Mouse (Mus musculus) intestine, postnatal 0 days (tissue): Measurements from ENCODE around the gene Tspan18. TPM values are rescaled to one million over a fixed set of nuclear protein-coding genes. Genes with fewer than 3 reads are reported as not detected.

ENCODE experiments used
- ATAC-seq: fragments of 200-750 bp; cut with Nextera tagmentation; 2 replicates; pipeline ENCODE4 v1.8.0; 2017; ENCODE audit warnings: mild to moderate bottlenecking, moderate TSS enrichment, moderate library complexity
- H3K27ac ChIP-seq: fragments of 300-500 bp; sonication (generic); 2 replicates; pipeline ENCODE4 v1.5.1; 2014; ENCODE audit warnings: mild to moderate bottlenecking, low read depth, low read length, moderate library complexity
- H3K27me3 ChIP-seq: fragments of 300-500 bp; sonication (generic); replicated peaks from 2 replicates; pipeline ENCODE4 v1.6.1; 2014; ENCODE audit warnings: low read length, mixed read lengths; ENCODE audit not compliant: control insufficient read depth, insufficient read depth
- H3K36me3 ChIP-seq: fragments of 300-500 bp; sonication (generic); 2 replicates; pipeline ENCODE4 v1.6.1; 2014; ENCODE audit warnings: mild to moderate bottlenecking, moderate library complexity; ENCODE audit not compliant: control insufficient read depth, insufficient read depth
- H3K4me1 ChIP-seq: fragments of 300-500 bp; sonication (generic); replicated peaks from 2 replicates; pipeline ENCODE4 v1.6.1; 2014; ENCODE audit warnings: antibody characterized with exemption, low read length, mixed read lengths; ENCODE audit not compliant: control insufficient read depth, insufficient read depth
- H3K4me2 ChIP-seq: fragments of 300-500 bp; sonication (generic); replicated peaks from 2 replicates; pipeline ENCODE4 v1.6.1; 2014; ENCODE audit warnings: low read depth, mild to moderate bottlenecking, moderate library complexity
- H3K4me3 ChIP-seq: fragments of 300-500 bp; sonication (generic); 2 replicates; pipeline ENCODE4 v1.5.1; 2014; ENCODE audit warnings: low read depth, low read length
- H3K9ac ChIP-seq: fragments of 300-500 bp; sonication (generic); 2 replicates; pipeline ENCODE4 v1.6.1; 2014; ENCODE audit warnings: mild to moderate bottlenecking, low read depth, low read length
- H3K9me3 ChIP-seq: fragments of 300-500 bp; sonication (generic); 2 replicates; pipeline ENCODE4 v1.6.1; 2016; ENCODE audit warnings: mixed run types; ENCODE audit not compliant: control insufficient read depth
- CTCF ChIP-seq: sonication (generic); IDR thresholded peaks from 2 replicates; pipeline ENCODE4 v1.5.1; 2016; ENCODE audit warnings: low read depth, mild to moderate bottlenecking, control low read depth, antibody characterized with exemption, moderate library complexity
- WGBS: fragments of 180-500 bp; shearing (Covaris S2); extraction: QIAGEN DNeasy Blood & Tissue Kit; methylation state at CpG from one replicate; pipeline ENCODE4 v1.1.7; 2014; 5-methylcytosine and 5-hydroxymethylcytosine counted together
- polyA plus RNA-seq: library from polyadenylated mRNA; unstranded; fragments of >200 nt; fragmentation: Nextera tagmentation; extraction: Ambion mirVana; gene quantifications from 2 replicates; pipeline ENCODE4 v1.2.1, GENCODE M21; 2015

Gene Tspan18
- polyA plus RNA-seq, 1 experiment from 2014 or later = 18.0 TPM

- Histone ChIP-seq H3K4me2 (no peak overlapping the region), H3K4me3 (no peak overlapping the region), H3K9ac (no peak overlapping the region), H3K4me1 (no peaks in the 10 kb centered on the region), H3K9me3 (no peaks in the 10 kb centered on the region), H3K27ac (no peak overlapping the region), H3K27me3 (no peaks in the 10 kb centered on the region), H3K36me3 (no peaks in the 10 kb centered on the region)
- 78% methylated on average over 5 of the region's 5 CpGs for WGBS
- TF ChIP-seq CTCF = no peak
- no peak for ATAC-seq
Observed at GRCm38 (mm10) chr2:93347018-93347417, 12.7 kb upstream of the Tspan18 start.

DNA sequence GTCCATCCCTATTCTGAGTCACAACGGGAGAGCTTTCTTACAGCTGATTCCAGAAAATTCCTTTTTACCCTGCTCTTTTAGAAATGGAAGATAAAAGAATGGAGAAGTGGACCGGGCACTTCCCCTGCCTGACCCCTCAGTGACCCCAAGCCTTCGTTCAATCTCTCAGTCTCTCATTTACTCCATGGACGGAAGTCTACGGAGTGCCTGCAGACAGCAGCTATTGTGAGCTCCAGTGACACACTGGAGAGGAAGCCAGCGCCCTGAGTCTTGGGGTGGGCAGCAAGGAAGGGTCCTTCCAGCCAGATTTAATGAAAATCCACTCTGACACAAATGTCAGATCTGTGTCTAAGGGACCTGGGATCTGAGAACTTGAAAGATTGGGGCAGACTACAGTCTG lies 12.3 kb upstream of the Tspan18 start:
- no peak for ATAC-seq
- WGBS = 44% methylated on average over 6 of the region's 6 CpGs
- H3K27me3 ChIP-seq = no peaks in the 10 kb centered on the region

DNA sequence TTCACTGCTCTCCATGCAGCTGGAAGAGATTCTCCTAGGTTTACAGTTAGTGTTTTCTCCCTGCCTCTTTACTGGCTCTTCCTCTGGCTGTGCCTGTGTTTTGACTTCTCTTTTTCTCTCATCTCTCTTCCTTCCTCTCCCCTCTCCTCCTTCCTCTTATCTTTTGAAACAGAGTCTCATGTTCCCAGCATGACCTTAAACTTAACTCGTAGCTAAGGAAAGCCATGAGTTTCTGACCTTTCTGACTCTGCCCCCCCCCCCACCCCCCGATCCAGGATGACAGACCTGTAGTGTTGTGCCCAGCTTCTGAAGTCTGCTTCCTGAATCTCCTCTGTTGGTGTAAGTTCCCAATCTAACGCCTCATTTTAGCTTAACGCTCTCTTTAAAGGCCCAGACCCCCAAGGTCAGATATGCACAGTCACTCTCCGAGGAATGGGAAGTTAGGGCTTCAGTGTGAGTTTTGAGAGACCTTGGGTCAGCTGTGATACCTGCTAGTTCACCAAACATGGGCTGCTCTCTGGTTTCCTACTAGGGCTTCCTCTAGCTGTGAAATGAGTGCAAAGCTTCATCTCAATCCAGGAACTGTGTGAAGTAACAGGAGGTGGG lies 11.5 kb upstream of the Tspan18 start:
- Histone ChIP-seq H3K36me3 (no peaks in the 10 kb centered on the region), H3K27ac (no peak overlapping the region), H3K4me1 (no peaks in the 10 kb centered on the region), H3K4me2 (no peak overlapping the region), H3K9ac (no peak overlapping the region), H3K4me3 (no peak overlapping the region), H3K9me3 (no peaks in the 10 kb centered on the region), H3K27me3 (no peaks in the 10 kb centered on the region)
- ATAC-seq = no peak
- 63% methylated on average over 5 of the region's 5 CpGs for WGBS
- TF ChIP-seq CTCF = no peak

More for the DNA sequence above, 12.3 kb upstream of the Tspan18 start:
- no peak overlapping the region for H3K4me3 ChIP-seq
- no peak overlapping the region for H3K4me2 ChIP-seq
- H3K9me3 ChIP-seq = no peaks in the 10 kb centered on the region
- H3K36me3 ChIP-seq = no peaks in the 10 kb centered on the region
- H3K4me1 ChIP-seq = no peaks in the 10 kb centered on the region
- no peak for TF ChIP-seq CTCF
- no peak overlapping the region for H3K9ac ChIP-seq
- H3K27ac ChIP-seq = no peak overlapping the region

- whole genome bisulfite sequencing = 30% methylated on average over 9 of the region's 9 CpGs
- TF ChIP-seq CTCF = no peak
- no peak for ATAC-seq
- 0 out of 2 replicates have a peak, but pooled peaks cover 3% of the 10 kb centered on the region for H3K27me3 ChIP-seq
- H3K4me2 ChIP-seq = no peak overlapping the region
- H3K9me3 ChIP-seq = no peaks in the 10 kb centered on the region
- H3K4me3 ChIP-seq = no peak overlapping the region
- H3K9ac ChIP-seq = no peak overlapping the region
- no peaks in the 10 kb centered on the region for H3K36me3 ChIP-seq
- H3K27ac ChIP-seq = no peak overlapping the region
- 0 out of 2 replicates have a peak, but pooled peaks cover 2% of the 10 kb centered on the region for H3K4me1 ChIP-seq
Observed at GRCm38 (mm10) chr2:93339373-93340106, 5.2 kb upstream of the Tspan18 start.

DNA sequence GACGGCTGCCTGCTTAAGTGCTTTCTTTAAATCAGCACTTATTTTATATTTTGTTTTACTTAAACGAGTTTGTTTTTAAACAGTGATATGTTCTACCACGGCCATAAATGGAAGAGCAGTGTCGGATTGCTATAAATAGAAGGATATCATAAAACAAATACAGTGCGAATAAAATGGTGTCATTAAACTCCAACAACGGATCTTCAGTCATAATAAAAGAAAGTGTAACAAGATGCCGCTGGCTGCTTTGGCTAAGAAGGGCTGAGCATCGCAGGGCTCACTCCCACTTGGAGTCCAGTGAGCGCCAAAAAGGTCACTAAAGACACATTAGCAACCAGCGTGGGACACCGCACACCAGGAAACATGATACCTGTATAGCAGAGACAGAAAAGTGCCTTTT lies 1.7 kb upstream of the Tspan18 start:
- H3K36me3 ChIP-seq = no peaks in the 10 kb centered on the region
- TF ChIP-seq CTCF = no peak
- H3K4me1 ChIP-seq = 0 out of 2 replicates have a peak, but pooled peaks cover 4% of the 10 kb centered on the region
- ATAC-seq = no peak
- WGBS = 64% methylated on average over 11 of the region's 11 CpGs
- H3K27ac ChIP-seq = no peak overlapping the region; the same call in 1 of the 2 replicates
- H3K9me3 ChIP-seq = no peaks in the 10 kb centered on the region
- H3K4me3 ChIP-seq = no peak overlapping the region
- 0 out of 2 replicates have a peak, but pooled peaks cover 3% of the 10 kb centered on the region for H3K27me3 ChIP-seq
- no peak overlapping the region for H3K9ac ChIP-seq
- no peak overlapping the region for H3K4me2 ChIP-seq

- Histone ChIP-seq H3K4me3 (peak overlapping the region; percentile 74), H3K27ac (peak overlapping the region; percentile 21; the same call in 1 of the 2 replicates), H3K36me3 (no peaks in the 10 kb centered on the region), H3K4me2 (peak overlapping the region; percentile 100), H3K4me1 (0 out of 2 replicates have a peak, but pooled peaks cover 6% of the 10 kb centered on the region), H3K27me3 (0 out of 2 replicates have a peak, but pooled peaks cover 3% of the 10 kb centered on the region), H3K9ac (peak overlapping the region; percentile 66), H3K9me3 (no peaks in the 10 kb centered on the region)
- 2% methylated on average over 29 of the region's 29 CpGs for WGBS
- peak; percentile 65 for ATAC-seq
- peak; percentile 96 for TF ChIP-seq CTCF
Observed at GRCm38 (mm10) chr2:93333241-93333816, 976 bp downstream of the Tspan18 start.
